Mouse (Mus musculus) limb, embryonic 10.5 days (tissue): Measurements from ENCODE around the gene Eif2b2. TPM values are rescaled to one million over a fixed set of nuclear protein-coding genes. Genes with fewer than 3 reads are reported as not detected.
A peak's percentile ranks its signal among the peaks of the same experiment; 100 is the strongest.

ENCODE experiments used
- DNase-seq: peaks from one replicate; pipeline ENCODE4 v3.0.0-alpha.2; 2017; ENCODE audit warnings: low spot score
- H3K27ac ChIP-seq: fragments of 300-500 bp; sonication (generic); 2 replicates; pipeline ENCODE4 v1.5.1; 2016; ENCODE audit warnings: mild to moderate bottlenecking
- H3K27me3 ChIP-seq: fragments of 300-500 bp; sonication (generic); 2 replicates; pipeline ENCODE4 v1.6.1; 2016; ENCODE audit warnings: low read depth, mild to moderate bottlenecking; ENCODE audit not compliant: poor library complexity, severe bottlenecking
- H3K36me3 ChIP-seq: fragments of 300-500 bp; sonication (generic); 2 replicates; pipeline ENCODE4 v1.6.1; 2016; ENCODE audit warnings: mild to moderate bottlenecking, moderate library complexity
- H3K4me1 ChIP-seq: fragments of 300-500 bp; sonication (generic); 2 replicates; pipeline ENCODE4 v1.6.1; 2016
- H3K4me3 ChIP-seq: fragments of 300-500 bp; sonication (generic); 2 replicates; pipeline ENCODE4 v1.5.1; 2016; ENCODE audit warnings: mild to moderate bottlenecking, moderate library complexity
- H3K9me3 ChIP-seq: fragments of 300-500 bp; sonication (generic); replicated peaks from 2 replicates; pipeline ENCODE4 v1.6.1; 2016; ENCODE audit warnings: mild to moderate bottlenecking
- WGBS: fragments of 180-500 bp; shearing (Covaris S2); methylation state at CpG from one replicate; pipeline ENCODE4 v1.1.7; 2016; 5-methylcytosine and 5-hydroxymethylcytosine counted together
- polyA plus RNA-seq: library from polyadenylated mRNA; unstranded; fragments of >200 nt; fragmentation: Nextera tagmentation; extraction: Ambion mirVana; gene quantifications from 2 replicates; pipeline ENCODE4 v1.2.1, GENCODE M21; 2016

The Eif2b2 gene
- polyA plus RNA-seq, 1 experiment from 2014 or later: 126 TPM

- Histone ChIP-seq H3K9me3 (no peaks in the 10 kb centered on the region), H3K27me3 (peaks cover 76% of the 10 kb centered on the region), H3K4me1 (peaks cover 34% of the 10 kb centered on the region), H3K36me3 (no peaks in the 10 kb centered on the region), H3K27ac (no peak overlapping the region; the same call in 1 of the 2 replicates), H3K4me3 (0 out of 2 replicates have a peak overlapping the region, but pooled peaks have one; percentile 7)
- DNase-seq: no peak
- WGBS: 14% methylated on average over 8 of the region's 8 CpGs
Observed at GRCm38 (mm10) chr12:85182345-85182643, 37.0 kb upstream of the Eif2b2 start.

- WGBS: 74% methylated on average over 5 of the region's 5 CpGs
Observed at GRCm38 (mm10) chr12:85182898-85183297, 36.4 kb upstream of the Eif2b2 start.

GRCm38 (mm10) chr12:85184118-85184517 is 35.2 kb upstream of the Eif2b2 start:
- DNase-seq: no peak
- no peak overlapping the region for H3K27ac ChIP-seq
- no peak overlapping the region for H3K4me3 ChIP-seq
- H3K27me3 ChIP-seq: peaks cover 58% of the 10 kb centered on the region
- no peaks in the 10 kb centered on the region for H3K9me3 ChIP-seq
- H3K4me1 ChIP-seq: peaks cover 23% of the 10 kb centered on the region
- WGBS: 77% methylated on average over 5 of the region's 5 CpGs
- H3K36me3 ChIP-seq: no peaks in the 10 kb centered on the region

More at GRCm38 (mm10) chr12:85182898-85183297, 36.4 kb upstream of the Eif2b2 start:
- Histone ChIP-seq H3K36me3 (no peaks in the 10 kb centered on the region), H3K4me3 (no peak overlapping the region), H3K9me3 (no peaks in the 10 kb centered on the region), H3K27ac (no peak overlapping the region), H3K4me1 (peaks cover 28% of the 10 kb centered on the region), H3K27me3 (peaks cover 70% of the 10 kb centered on the region)
- DNase-seq: no peak

- H3K27me3 ChIP-seq: peaks cover 42% of the 10 kb centered on the region
Observed at GRCm38 (mm10) chr12:85185810-85186209, 33.5 kb upstream of the Eif2b2 start.

GRCm38 (mm10) chr12:85186361-85186760 is 32.9 kb upstream of the Eif2b2 start:
- Histone ChIP-seq H3K4me1 (peaks cover 23% of the 10 kb centered on the region), H3K27me3 (peaks cover 36% of the 10 kb centered on the region), H3K9me3 (no peaks in the 10 kb centered on the region), H3K36me3 (no peaks in the 10 kb centered on the region), H3K4me3 (no peak overlapping the region), H3K27ac (no peak overlapping the region; the same call in 1 of the 2 replicates)
- DNase-seq: no peak
- WGBS: 68% methylated on average over 7 of the region's 7 CpGs

More at GRCm38 (mm10) chr12:85185810-85186209, 33.5 kb upstream of the Eif2b2 start:
- WGBS: 62% methylated on average over 8 of the region's 8 CpGs
- H3K9me3 ChIP-seq: no peaks in the 10 kb centered on the region
- peaks cover 23% of the 10 kb centered on the region for H3K4me1 ChIP-seq
- H3K27ac ChIP-seq: no peak overlapping the region; the same call in 1 of the 2 replicates
- H3K4me3 ChIP-seq: no peak overlapping the region
- H3K36me3 ChIP-seq: no peaks in the 10 kb centered on the region
- no peak for DNase-seq

GRCm38 (mm10) chr12:85190290-85190689 is 29.0 kb upstream of the Eif2b2 start:
- no peak overlapping the region for H3K4me3 ChIP-seq
- no peaks in the 10 kb centered on the region for H3K36me3 ChIP-seq
- H3K9me3 ChIP-seq: no peaks in the 10 kb centered on the region
- H3K4me1 ChIP-seq: peaks cover 24% of the 10 kb centered on the region
- peaks cover 39% of the 10 kb centered on the region for H3K27me3 ChIP-seq
- WGBS: 79% methylated on average over 7 of the region's 7 CpGs
- H3K27ac ChIP-seq: no peak overlapping the region
- DNase-seq: no peak

- Histone ChIP-seq H3K4me3 (0 out of 2 replicates have a peak overlapping the region, but pooled peaks have one; percentile 8), H3K4me1 (peaks cover 42% of the 10 kb centered on the region), H3K36me3 (no peaks in the 10 kb centered on the region), H3K27me3 (peaks cover 42% of the 10 kb centered on the region), H3K9me3 (no peaks in the 10 kb centered on the region), H3K27ac (peak overlapping the region; percentile 54)
- WGBS: 30% methylated on average over 19 of the region's 19 CpGs
- no peak for DNase-seq
Observed at GRCm38 (mm10) chr12:85192461-85193108, 26.7 kb upstream of the Eif2b2 start.

GRCm38 (mm10) chr12:85193146-85193545 is 26.1 kb upstream of the Eif2b2 start:
- H3K27me3 ChIP-seq: peaks cover 42% of the 10 kb centered on the region
- H3K9me3 ChIP-seq: no peaks in the 10 kb centered on the region
- no peak for DNase-seq
- 86% methylated on average over 10 of the region's 10 CpGs for WGBS
- no peaks in the 10 kb centered on the region for H3K36me3 ChIP-seq
- H3K4me1 ChIP-seq: peaks cover 47% of the 10 kb centered on the region
- no peak overlapping the region for H3K4me3 ChIP-seq
- peak overlapping the region; percentile 54; the same call in 1 of the 2 replicates for H3K27ac ChIP-seq

- no peak for DNase-seq
- Histone ChIP-seq H3K36me3 (no peaks in the 10 kb centered on the region), H3K27me3 (peaks cover 44% of the 10 kb centered on the region), H3K27ac (peak overlapping the region; percentile 37; the same call in 1 of the 2 replicates), H3K4me1 (peaks cover 57% of the 10 kb centered on the region), H3K9me3 (no peaks in the 10 kb centered on the region), H3K4me3 (no peak overlapping the region)
- 91% methylated on average over 11 of the region's 11 CpGs for WGBS
Observed at GRCm38 (mm10) chr12:85193923-85194622, 25.2 kb upstream of the Eif2b2 start.

GRCm38 (mm10) chr12:85194623-85195018 is 24.7 kb upstream of the Eif2b2 start:
- Histone ChIP-seq H3K27ac (peak overlapping the region; percentile 37; the same call in 1 of the 2 replicates), H3K36me3 (no peaks in the 10 kb centered on the region), H3K27me3 (peaks cover 49% of the 10 kb centered on the region), H3K4me3 (no peak overlapping the region), H3K4me1 (peaks cover 62% of the 10 kb centered on the region), H3K9me3 (no peaks in the 10 kb centered on the region)
- no peak for DNase-seq
- 92% methylated on average over 4 of the region's 4 CpGs for WGBS

- Histone ChIP-seq H3K9me3 (no peaks in the 10 kb centered on the region), H3K4me1 (peaks cover 67% of the 10 kb centered on the region), H3K36me3 (no peaks in the 10 kb centered on the region), H3K4me3 (no peak overlapping the region), H3K27me3 (peaks cover 54% of the 10 kb centered on the region), H3K27ac (no peak overlapping the region)
- no peak for DNase-seq
- WGBS: 91% methylated on average over 5 of the region's 5 CpGs
Observed at GRCm38 (mm10) chr12:85195086-85195485, 24.2 kb upstream of the Eif2b2 start.

- H3K4me1 ChIP-seq: peaks cover 78% of the 10 kb centered on the region
Observed at GRCm38 (mm10) chr12:85196191-85196590, 23.1 kb upstream of the Eif2b2 start.

GRCm38 (mm10) chr12:85197371-85197770 is 21.9 kb upstream of the Eif2b2 start:
- WGBS: 63% methylated on average over 7 of the region's 7 CpGs
- Histone ChIP-seq H3K4me1 (peaks cover 86% of the 10 kb centered on the region), H3K27me3 (peaks cover 53% of the 10 kb centered on the region), H3K4me3 (peak overlapping the region; percentile 28; the same call in 1 of the 2 replicates), H3K27ac (peak overlapping the region; percentile 73), H3K9me3 (no peaks in the 10 kb centered on the region), H3K36me3 (no peaks in the 10 kb centered on the region)
- no peak for DNase-seq

More at GRCm38 (mm10) chr12:85196191-85196590, 23.1 kb upstream of the Eif2b2 start:
- WGBS: 69% methylated on average over 10 of the region's 10 CpGs
- Histone ChIP-seq H3K36me3 (no peaks in the 10 kb centered on the region), H3K4me3 (no peak overlapping the region), H3K9me3 (no peaks in the 10 kb centered on the region), H3K27me3 (peaks cover 57% of the 10 kb centered on the region), H3K27ac (peak overlapping the region; percentile 73)
- DNase-seq: no peak
